Mouse (Mus musculus): ENCODE results near the gene Retn.

Retn gene

DNA sequence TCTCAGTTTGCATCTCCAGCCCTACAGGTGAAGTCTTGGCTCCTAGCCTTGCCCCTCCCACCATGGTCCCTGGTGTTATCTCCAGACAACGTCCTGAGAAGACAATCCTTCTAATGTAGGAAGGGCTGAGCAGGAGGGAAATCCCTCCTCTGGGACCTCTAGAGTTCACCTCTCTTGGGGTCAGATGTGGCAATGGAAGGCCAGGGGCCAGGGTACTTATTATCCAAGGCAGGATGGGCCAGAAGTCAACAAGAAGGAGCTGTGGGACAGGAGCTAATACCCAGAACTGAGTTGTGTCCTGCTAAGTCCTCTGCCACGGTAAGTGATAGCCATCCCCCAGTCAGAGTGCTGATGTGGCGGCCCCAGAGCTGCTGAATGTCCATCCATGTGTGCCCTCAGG is at the start of gene Retn:
Gene Retn (plus strand): TSS at position 245 of the 400 bp plus-strand sequence.
- DNase-seq (ENCODE audit: low read depth), result no peak

- peak; percentile 24 for DNase-seq (ENCODE audit: low read depth)
Measured at GRCm38 (mm10) chr8:3606593-3606992, 49.0 kb upstream of the Retn start.

DNA sequence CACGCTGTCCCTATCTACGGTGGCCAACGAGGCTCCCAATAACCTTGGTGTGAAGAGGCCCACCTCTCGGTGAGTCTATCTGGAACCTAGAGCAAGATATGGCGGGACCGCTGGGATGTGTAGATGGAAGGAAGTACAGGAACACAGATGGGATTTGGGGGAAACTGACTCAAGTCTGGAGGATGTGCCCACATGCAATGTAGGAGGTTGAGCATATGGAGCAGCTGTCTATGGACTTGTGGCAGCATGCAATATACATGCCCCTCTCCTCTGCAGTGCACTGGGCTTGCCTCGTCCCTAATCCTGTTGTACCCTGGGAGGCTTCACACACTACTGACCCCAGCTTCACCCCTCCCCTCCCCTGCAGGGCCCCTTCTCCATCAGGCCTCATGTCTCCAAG is 47.7 kb upstream of the Retn start:
- no peak for DNase-seq (ENCODE audit: low read depth)

DNA sequence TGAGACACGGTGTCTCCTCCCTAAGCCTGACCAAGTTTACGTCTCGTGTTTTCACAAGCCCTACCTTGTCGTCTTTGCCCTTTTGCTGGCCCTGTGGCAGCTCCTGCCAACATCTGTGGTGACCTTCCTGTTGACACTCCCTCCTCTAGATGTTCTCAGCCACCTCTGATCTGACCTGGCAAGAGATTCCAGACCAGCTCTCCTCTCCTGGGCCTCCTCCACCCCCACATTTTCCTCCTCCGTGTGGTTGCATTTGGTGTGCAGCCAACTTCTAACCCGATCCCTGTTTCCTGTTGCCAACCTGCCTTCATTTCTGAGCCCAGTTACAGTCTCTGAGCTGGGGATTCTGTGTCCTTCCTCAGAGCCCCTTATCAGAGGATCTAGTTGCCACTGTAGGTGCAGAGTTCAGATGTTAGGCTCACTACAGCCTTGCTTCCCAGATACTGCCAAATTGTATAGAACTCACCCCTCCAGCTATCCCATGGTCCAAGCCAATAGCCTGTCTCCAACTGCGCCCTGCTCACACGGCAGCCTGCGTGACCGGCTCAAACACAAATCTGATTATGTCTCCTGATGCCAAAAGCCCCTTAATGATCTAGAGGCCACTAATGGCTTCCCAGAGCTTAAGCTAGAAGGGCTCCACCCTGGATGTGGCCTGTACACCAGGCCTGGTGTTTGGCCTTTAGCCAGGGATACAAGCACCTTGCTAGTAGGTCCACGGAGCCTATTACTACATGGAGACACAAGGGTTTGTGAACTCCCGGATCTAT is 46.3 kb upstream of the Retn start:
- DNase-seq (ENCODE audit: low read depth), result peak; percentile 39

DNA sequence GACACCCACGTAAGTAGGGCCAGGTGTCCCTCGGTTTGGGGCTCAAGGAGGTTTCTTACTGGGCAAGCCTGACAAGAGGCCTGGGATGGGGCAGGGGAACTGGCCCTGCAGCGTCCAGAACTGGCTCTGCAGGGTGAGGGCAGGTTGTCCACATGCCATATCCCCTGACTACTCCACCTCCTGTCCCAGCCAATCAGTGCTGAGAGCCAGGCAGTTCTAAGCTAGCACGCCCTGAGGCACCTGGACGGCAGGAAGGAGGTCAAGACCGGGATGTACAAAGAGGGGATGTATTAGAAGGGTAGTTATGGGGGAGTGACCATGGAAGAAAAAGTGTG is 45.8 kb upstream of the Retn start:
- no peak for DNase-seq (ENCODE audit: low read depth)

DNA sequence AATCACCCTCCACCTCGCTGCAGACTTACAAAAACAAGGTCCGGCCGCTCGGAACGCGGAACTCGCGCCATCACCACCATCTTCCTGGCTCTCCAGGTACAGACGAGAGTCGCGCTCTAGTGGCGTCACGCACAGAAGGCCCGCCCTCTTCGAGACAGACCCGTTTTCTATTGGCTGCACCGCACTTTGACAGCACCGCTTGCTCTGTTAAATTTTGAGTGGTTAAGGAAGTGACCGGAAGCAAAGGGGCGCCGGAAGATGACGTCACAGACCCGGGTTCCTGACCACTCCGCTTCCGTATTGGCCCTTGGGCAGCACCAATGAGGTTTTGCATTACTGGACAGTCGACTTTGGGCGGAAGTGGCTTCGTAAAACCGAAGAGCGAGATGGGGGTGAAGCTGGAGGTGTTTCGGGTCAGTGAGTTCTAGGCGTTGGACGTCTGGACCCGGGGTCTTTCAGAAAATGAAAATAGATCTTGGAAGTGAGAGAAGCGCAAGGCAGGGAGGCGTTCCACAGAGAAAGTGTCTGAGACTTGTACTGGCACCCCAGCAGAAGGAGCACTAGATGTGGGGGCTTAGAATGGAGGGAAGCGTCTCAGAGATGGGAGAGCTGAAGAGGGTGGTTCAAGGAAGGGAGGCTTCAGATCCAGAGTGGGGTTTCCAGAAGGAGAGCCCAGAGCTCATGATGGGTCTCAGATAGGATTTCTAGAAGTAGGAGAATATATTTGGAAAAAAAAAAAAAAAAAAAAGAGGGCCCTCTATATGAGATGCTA is 34.2 kb upstream of the Retn start, which contains the start of the genes Xab2 and Pet100:
Gene Xab2 (minus strand): TSS at position 118 of the 772 bp plus-strand sequence.
Gene Pet100 (plus strand): TSS at position 350 of the 772 bp plus-strand sequence.
- peak; percentile 100 for DNase-seq (ENCODE audit: low read depth)

- no peak for DNase-seq (ENCODE audit: low read depth)
Measured at GRCm38 (mm10) chr8:3622119-3622518, 33.5 kb upstream of the Retn start.

DNA sequence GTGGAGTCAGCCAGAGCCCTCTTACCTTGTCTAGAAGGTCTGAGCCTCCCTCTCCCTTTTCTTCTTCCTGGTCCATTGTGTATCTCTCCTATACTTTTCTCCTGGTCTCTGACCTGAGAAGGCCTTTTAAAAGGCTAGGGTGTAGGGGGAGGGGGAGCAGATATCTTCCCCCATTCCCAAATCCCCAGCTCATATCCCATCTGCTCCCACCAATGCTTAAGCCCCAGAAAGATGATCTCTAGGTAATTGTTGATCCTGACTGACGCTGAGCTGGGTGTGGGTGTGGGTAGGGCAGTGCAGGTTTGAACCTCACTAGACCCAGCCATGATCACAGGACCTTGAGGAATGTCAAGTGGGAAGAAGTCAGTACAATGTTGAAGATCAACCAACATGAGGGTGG is 30.1 kb upstream of the Retn start, which contains the start of gene Pcp2:
Gene Pcp2 (minus strand): TSS at position 101 of the 400 bp plus-strand sequence.
- DNase-seq (ENCODE audit: low read depth), result no peak

- DNase-seq (ENCODE audit: low read depth), result no peak
Measured at GRCm38 (mm10) chr8:3626971-3627370, 28.6 kb upstream of the Retn start.

GRCm38 (mm10) chr8:3628014-3628413 is 27.6 kb upstream of the Retn start:
- DNase-seq (ENCODE audit: low read depth), result peak; percentile 57

GRCm38 (mm10) chr8:3630647-3631477 is 24.7 kb upstream of the Retn start, which contains the start of gene Stxbp2:
Gene Stxbp2 (plus strand): TSS chr8:3630955.
- DNase-seq (ENCODE audit: low read depth), result no peak

GRCm38 (mm10) chr8:3631478-3631875 is 24.1 kb upstream of the Retn start:
- DNase-seq (ENCODE audit: low read depth), result no peak

GRCm38 (mm10) chr8:3645804-3646203 is 9.8 kb upstream of the Retn start:
- DNase-seq (ENCODE audit: low read depth), result peak; percentile 58

- peak; percentile 66 for DNase-seq (ENCODE audit: low read depth)
Measured at GRCm38 (mm10) chr8:3646824-3647531, 8.6 kb upstream of the Retn start.

DNA sequence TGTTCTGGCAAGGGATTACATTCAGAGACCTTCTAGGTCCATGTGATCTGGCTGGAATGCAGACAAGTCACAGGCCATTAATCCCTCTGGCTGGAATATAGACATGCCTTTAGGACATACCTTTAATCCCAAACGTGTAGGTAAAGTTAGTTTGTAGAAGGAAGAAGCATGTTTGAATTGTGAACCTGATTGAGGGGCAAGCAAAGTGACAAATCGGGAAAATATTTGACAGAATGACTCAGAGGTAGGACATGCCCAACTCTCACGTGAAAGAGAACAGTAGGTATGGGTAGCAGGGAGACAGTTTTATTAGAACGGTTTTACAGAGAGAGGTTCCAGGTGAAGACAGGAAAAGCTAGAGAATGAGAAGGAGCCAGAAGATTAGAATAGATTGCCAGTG is 8.0 kb upstream of the Retn start:
- peak; percentile 43 for DNase-seq (ENCODE audit: low read depth)

DNA sequence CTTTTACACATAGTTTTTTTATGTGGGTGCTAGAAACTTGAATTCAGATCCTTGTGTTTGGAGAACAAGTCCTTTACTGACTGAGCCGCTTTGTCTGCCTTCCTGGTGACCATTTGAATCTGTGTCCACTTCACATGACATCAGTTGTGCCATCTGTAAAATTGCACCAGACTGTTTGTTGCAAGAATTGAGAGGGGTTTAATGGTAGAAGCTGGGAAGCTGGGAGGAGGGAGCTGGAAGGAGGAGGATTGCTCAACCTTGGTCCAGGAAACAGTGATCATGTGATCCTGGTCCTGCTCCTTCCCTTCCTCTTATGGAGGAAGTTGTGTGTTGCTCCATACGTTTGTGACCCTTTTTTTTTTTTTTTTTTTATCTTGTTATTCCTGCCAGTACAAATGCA is 7.3 kb upstream of the Retn start:
- no peak for DNase-seq (ENCODE audit: low read depth)

- no peak for DNase-seq (ENCODE audit: low read depth)
Measured at GRCm38 (mm10) chr8:3648990-3649389, 6.6 kb upstream of the Retn start.

- DNase-seq (ENCODE audit: low read depth), result no peak
Measured at GRCm38 (mm10) chr8:3652845-3653244, 2.7 kb upstream of the Retn start.

DNA sequence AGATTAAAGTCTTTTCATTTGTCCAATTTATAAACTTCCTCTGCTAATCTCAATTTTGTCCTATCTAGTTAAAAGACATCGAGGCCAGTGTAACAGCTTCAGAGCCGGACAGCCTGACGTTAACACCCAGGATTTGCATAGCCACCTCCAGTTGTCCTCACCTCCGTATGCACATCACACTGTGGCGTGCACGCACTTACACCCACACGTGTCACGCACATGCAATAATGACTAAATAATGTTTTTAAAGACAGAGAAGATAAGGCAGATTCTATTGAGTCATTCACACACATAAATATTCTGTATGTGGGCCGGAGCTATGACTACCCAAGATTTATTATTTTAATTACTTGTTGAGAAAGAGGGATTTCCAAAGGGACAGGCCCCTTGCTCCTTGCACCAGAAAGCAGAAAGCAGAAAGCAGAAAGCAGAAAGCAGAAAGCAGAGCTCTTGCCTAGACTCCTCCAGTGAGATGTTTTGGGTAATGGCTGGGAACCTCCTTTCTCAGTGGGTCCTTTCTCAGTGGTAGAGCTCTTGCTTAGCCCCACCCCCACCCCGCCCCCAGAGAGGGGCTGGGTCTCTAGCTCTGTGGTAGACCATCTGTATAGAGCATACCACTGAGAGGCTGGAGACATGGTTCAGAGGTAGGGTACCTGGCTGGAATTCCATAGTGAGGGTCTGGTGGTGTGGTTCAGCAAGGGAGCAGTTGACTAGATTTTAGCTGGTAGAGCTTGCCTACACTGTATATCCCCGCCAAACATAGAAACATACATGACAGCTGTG is 653 bp upstream of the Retn start:
- DNase-seq (ENCODE audit: low read depth), result peak; percentile 72

- DNase-seq (ENCODE audit: low read depth), result peak; percentile 87
Measured at GRCm38 (mm10) chr8:3656725-3657381, 1.3 kb downstream of the Retn start.

Data from NIH3T3 (cell line).